Mouse (Mus musculus) gastrocnemius, postnatal 4 days (tissue): ENCODE data around the gene Gstp2. TPM values are rescaled to one million over a fixed set of nuclear protein-coding genes. Genes with fewer than 3 reads are reported as not detected.

Source experiments
- DNase-seq, 2 experiments: peaks; one replicate each; pipeline ENCODE4 v3.0.0; 2021 to 2022; ENCODE audit warnings: low spot score in 2 of 2, mixed read lengths in 2 of 2
- total RNA-seq, 2 experiments: library from RNA; stranded (reverse); gene quantifications; 2 replicates each; pipeline ENCODE4 v1.2.3; 2021

Gene Gstp2
- total RNA-seq, 2 experiments from 2014 or later: 40.2 to 49.5 TPM

DNA sequence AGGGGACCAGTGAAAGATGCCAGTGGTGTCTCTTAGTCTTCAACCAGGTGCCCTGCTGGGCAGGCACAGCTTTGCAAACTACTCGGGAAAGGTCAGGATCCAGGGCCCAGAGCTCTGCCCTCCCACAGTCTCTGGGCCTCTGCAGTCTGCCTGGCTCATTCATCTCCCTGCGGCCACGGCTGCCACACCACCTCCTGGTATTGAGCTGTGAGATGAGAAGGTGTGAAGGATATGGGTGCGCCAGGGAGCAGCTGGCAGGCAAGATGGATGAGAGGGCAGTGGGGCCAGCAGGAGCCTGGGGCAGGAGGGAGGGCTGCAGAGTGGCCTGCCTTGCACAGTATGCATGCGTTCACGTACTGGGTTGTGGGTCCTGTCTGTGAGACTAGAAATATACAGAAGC, 55.0 kb downstream of the Gstp2 start:
- DNase-seq: no peak

Other genes with a start within 250 kb of the Gstp2 start
- gene Chka, start 194.2 kb downstream of the Gstp2 start, total RNA-seq: 10 to 100 TPM; 13.6 to 14.9 TPM
- gene Tcirg1, start 138.9 kb downstream of the Gstp2 start, total RNA-seq: 10 to 100 TPM; 25.9 to 34.5 TPM
- gene Ndufs8, start 133.2 kb downstream of the Gstp2 start, total RNA-seq: 100 to 1,000 TPM; 182 to 186 TPM
- 1 to 10 TPM; 6.7 to 7.1 TPM for gene Aldh3b1, start 116.2 kb downstream of the Gstp2 start, total RNA-seq
- 10 to 100 TPM; 25.8 to 26.8 TPM for gene Unc93b1, start 110.8 kb downstream of the Gstp2 start, total RNA-seq
- under 1 TPM; 0.08 to 0.12 TPM for gene Aldh3b3, start 87.4 kb downstream of the Gstp2 start, total RNA-seq
- gene Aldh3b2, start 73.7 kb downstream of the Gstp2 start, total RNA-seq: 1 to 10 TPM in 1 of 2 experiments, under 1 TPM in 1; 0.88 to 1.7 TPM
- 1 to 10 TPM; 7.0 to 7.6 TPM for gene Acy3, start 59.5 kb downstream of the Gstp2 start, total RNA-seq
- not detected for gene Tbx10, start 53.3 kb downstream of the Gstp2 start, total RNA-seq
- gene Nudt8, start 45.4 kb downstream of the Gstp2 start, total RNA-seq: 10 to 100 TPM; 18.5 to 19.0 TPM
- gene Gm49405, start 45.4 kb downstream of the Gstp2 start, total RNA-seq: under 1 TPM; 0.49 to 0.74 TPM
- 1 to 10 TPM; 1.1 to 2.4 TPM for gene Doc2g, start 42.7 kb downstream of the Gstp2 start, total RNA-seq
- 100 to 1,000 TPM; 314 to 350 TPM for gene Ndufv1, start 33.2 kb downstream of the Gstp2 start, total RNA-seq
- gene Gstp1, start 8.0 kb downstream of the Gstp2 start, total RNA-seq: 100 to 1,000 TPM; 205 to 221 TPM
- 1 to 10 TPM in 1 of 2 experiments, not detected in 1; 1.1 TPM for gene Gstp3, start 13.5 kb upstream of the Gstp2 start, total RNA-seq
- not detected for gene Cabp2, start 35.6 kb upstream of the Gstp2 start, total RNA-seq
- 10 to 100 TPM; 22.9 to 23.9 TPM for gene Cdk2ap2, start 51.2 kb upstream of the Gstp2 start, total RNA-seq
- 1 to 10 TPM; 6.1 to 7.3 TPM for gene Pitpnm1, start 54.0 kb upstream of the Gstp2 start, total RNA-seq
- gene Aip, start 79.8 kb upstream of the Gstp2 start, total RNA-seq: 10 to 100 TPM; 49.9 to 61.1 TPM
- gene Gpr152, start 93.8 kb upstream of the Gstp2 start, total RNA-seq: not detected
- gene Cabp4, start 98.0 kb upstream of the Gstp2 start, total RNA-seq: not detected
- gene Coro1b, start 102.6 kb upstream of the Gstp2 start, total RNA-seq: 10 to 100 TPM; 73.6 to 74.5 TPM
- gene Ptprcap, start 107.6 kb upstream of the Gstp2 start, total RNA-seq: 1 to 10 TPM; 1.9 to 2.2 TPM
- 10 to 100 TPM; 34.7 to 38.0 TPM for gene Rps6kb2, start 117.3 kb upstream of the Gstp2 start, total RNA-seq
- gene Carns1, start 129.5 kb upstream of the Gstp2 start, total RNA-seq: 10 to 100 TPM; 65.5 to 69.4 TPM
- 1 to 10 TPM; 5.1 to 5.2 TPM for gene Tbc1d10c, start 145.3 kb upstream of the Gstp2 start, total RNA-seq
- 100 to 1,000 TPM; 432 to 472 TPM for gene Ppp1ca, start 146.0 kb upstream of the Gstp2 start, total RNA-seq
- gene Rad9a, start 155.6 kb upstream of the Gstp2 start, total RNA-seq: 1 to 10 TPM; 7.3 to 8.3 TPM
- gene Clcf1, start 168.2 kb upstream of the Gstp2 start, total RNA-seq: 1 to 10 TPM; 1.6 to 2.7 TPM
- not detected for gene AC109138.7, start 168.3 kb upstream of the Gstp2 start, total RNA-seq
- 10 to 100 TPM; 31.4 to 34.3 TPM for gene Pold4, start 185.9 kb upstream of the Gstp2 start, total RNA-seq
- gene Ssh3, start 223.2 kb upstream of the Gstp2 start, total RNA-seq: 1 to 10 TPM; 4.4 to 5.2 TPM
- gene Ankrd13d, start 237.1 kb upstream of the Gstp2 start, total RNA-seq: 1 to 10 TPM; 2.2 to 2.6 TPM